Comparison of ENCODE assay signal across 13 mouse cellular contexts in the genomic region with DNA sequence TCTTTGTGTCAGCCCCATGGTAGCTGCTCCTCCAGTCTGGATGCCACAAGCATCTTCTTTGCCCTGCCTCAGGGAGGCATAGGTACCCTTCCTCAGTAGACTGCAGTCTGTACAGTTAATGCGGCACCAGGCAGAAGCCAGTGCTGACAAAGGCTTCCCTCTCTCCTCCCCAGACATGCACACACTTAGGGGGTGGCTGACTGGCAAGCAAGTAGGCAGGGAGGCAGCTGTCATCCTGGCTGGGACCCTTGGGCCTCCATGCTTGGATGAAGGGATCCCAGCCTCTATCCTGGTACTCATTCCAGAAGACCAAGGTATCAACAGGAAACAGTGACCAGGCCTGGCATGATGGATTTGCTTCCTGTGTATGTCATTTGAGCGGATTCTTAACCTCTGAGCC. TPM values are rescaled to one million over a fixed set of nuclear protein-coding genes. Genes with fewer than 3 reads are reported as not detected.
DNase-seq lines count a peak whose midpoint lies in the region; ATAC-seq and TF ChIP-seq lines count a peak whose summit lies in the region.
"Had no signal": no experiment of that assay in that cellular context is flagged by ENCODE, and none has a peak within 500 bp of the region (broad histone marks: within the 10 kb centered on the region; RNA-seq: fewer than 3 reads in every experiment).

No protein-coding gene starts in this region.

- H3K9me3 ChIP-seq in hindbrain, embryonic 10.5 days, result no peaks in the 10 kb centered on the region
- no peaks in the 10 kb centered on the region for H3K9me3 ChIP-seq in hindbrain, embryonic 12.5 days (replicated peaks)
- no peaks in the 10 kb centered on the region for H3K9me3 ChIP-seq in embryonic facial prominence, embryonic 11.5 days (replicated peaks; ENCODE audit: control insufficient read depth, low read length)
- no peaks in the 10 kb centered on the region for H3K9me3 ChIP-seq in limb, embryonic 15.5 days
- H3K9me3 ChIP-seq: kidney, embryonic 15.5 days; neural tube, embryonic 12.5 days had no signal

- H3K9ac ChIP-seq in hindbrain, embryonic 12.5 days, result no peak overlapping the region
- no peak overlapping the region for H3K9ac ChIP-seq in embryonic facial prominence, embryonic 11.5 days (replicated peaks; ENCODE audit: low read length)
- no peak overlapping the region for H3K9ac ChIP-seq in limb, embryonic 15.5 days
- H3K9ac ChIP-seq: kidney, embryonic 15.5 days; neural tube, embryonic 12.5 days had no signal

- no peak overlapping the region for H3K4me3 ChIP-seq in hindbrain, embryonic 10.5 days
- H3K4me3 ChIP-seq in hindbrain, embryonic 12.5 days, result no peak overlapping the region
- no peak overlapping the region for H3K4me3 ChIP-seq in embryonic facial prominence, embryonic 11.5 days (ENCODE audit: low read depth, low read length)
- H3K4me3 ChIP-seq in limb, embryonic 15.5 days, result no peak overlapping the region
- H3K4me3 ChIP-seq: kidney, embryonic 15.5 days; left cerebral cortex, adult 2 months; neural tube, embryonic 12.5 days had no signal

- no peak for ATAC-seq in hindbrain, embryonic 12.5 days (ENCODE audit: low FRiP score)
- ATAC-seq in embryonic facial prominence, embryonic 11.5 days (replicated peaks; ENCODE audit: insufficient number of reproducible peaks, low FRiP score, low TSS enrichment, low read depth), result no peak
- ATAC-seq in limb, embryonic 15.5 days (ENCODE audit: insufficient number of reproducible peaks, low FRiP score, low TSS enrichment, low read depth), result no peak

- no peak for TF ChIP-seq CTCF in brain, embryonic 14.5 days (IDR thresholded peaks at IDR 0.05; ENCODE audit: borderline replicate concordance, extremely low read depth, insufficient read depth, insufficient read length)

- WGBS in hindbrain, embryonic 10.5 days, result 76% methylated on average over 2 of the region's 2 CpGs
- 77% methylated on average over 2 of the region's 2 CpGs for WGBS in hindbrain, embryonic 12.5 days
- 49% methylated on average over 2 of the region's 2 CpGs for WGBS in embryonic facial prominence, embryonic 11.5 days
- 85% methylated on average over 2 of the region's 2 CpGs for WGBS in limb, embryonic 15.5 days

- H3K27ac ChIP-seq in hindbrain, embryonic 10.5 days, result peak overlapping the region; percentile 46
- no peak overlapping the region for H3K27ac ChIP-seq in hindbrain, embryonic 12.5 days
- peak overlapping the region; percentile 35 for H3K27ac ChIP-seq in embryonic facial prominence, embryonic 11.5 days (replicated peaks; ENCODE audit: low read depth, low read length)
- H3K27ac ChIP-seq in limb, embryonic 15.5 days, result peak overlapping the region; percentile 3; the same call in 1 of the 2 replicates
- H3K27ac ChIP-seq: left cerebral cortex, adult 2 months; neural tube, embryonic 12.5 days had no signal

- DNase-seq in hindbrain, embryonic 10.5 days (ENCODE audit: low spot score), result no peak
- peak; percentile 29 for DNase-seq in brain, embryonic 14.5 days (ENCODE audit: low read depth)
- no peak for DNase-seq in embryonic facial prominence, embryonic 11.5 days (ENCODE audit: low spot score)
- no peak for DNase-seq in layer of hippocampus, postnatal 25 days (ENCODE audit: extremely low spot score in 1 of 2, low spot score in 1 of 2)
- no peak for DNase-seq in thymus, postnatal 14 days
- DNase-seq: cerebellum, adult 9-10 months; gastrocnemius, postnatal 25 days; lung, postnatal 4 days had no signal

- H3K36me3 ChIP-seq in hindbrain, embryonic 10.5 days, result no peaks in the 10 kb centered on the region
- no peaks in the 10 kb centered on the region for H3K36me3 ChIP-seq in hindbrain, embryonic 12.5 days
- H3K36me3 ChIP-seq in embryonic facial prominence, embryonic 11.5 days (replicated peaks; ENCODE audit: control insufficient read depth, insufficient read depth, low read depth, low read length), result no peaks in the 10 kb centered on the region
- H3K36me3 ChIP-seq in limb, embryonic 15.5 days, result no peaks in the 10 kb centered on the region
- H3K36me3 ChIP-seq: kidney, embryonic 15.5 days; neural tube, embryonic 12.5 days had no signal

- H3K27me3 ChIP-seq in hindbrain, embryonic 10.5 days (ENCODE audit: insufficient read depth, poor library complexity, severe bottlenecking), result no peaks in the 10 kb centered on the region
- H3K27me3 ChIP-seq in hindbrain, embryonic 12.5 days, result no peaks in the 10 kb centered on the region
- no peaks in the 10 kb centered on the region for H3K27me3 ChIP-seq in embryonic facial prominence, embryonic 11.5 days (ENCODE audit: control insufficient read depth, insufficient read depth, low read length)
- H3K27me3 ChIP-seq in limb, embryonic 15.5 days, result no peaks in the 10 kb centered on the region
- H3K27me3 ChIP-seq: kidney, embryonic 15.5 days; neural tube, embryonic 12.5 days had no signal

- peaks cover 65% of the 10 kb centered on the region for H3K4me1 ChIP-seq in hindbrain, embryonic 10.5 days (replicated peaks)
- peaks cover 61% of the 10 kb centered on the region for H3K4me1 ChIP-seq in hindbrain, embryonic 12.5 days
- H3K4me1 ChIP-seq in embryonic facial prominence, embryonic 11.5 days (ENCODE audit: control insufficient read depth, insufficient read depth, low read length), result peaks cover 5% of the 10 kb centered on the region
- peaks cover 51% of the 10 kb centered on the region for H3K4me1 ChIP-seq in limb, embryonic 15.5 days

- H3K4me2 ChIP-seq in hindbrain, embryonic 12.5 days (replicated peaks), result no peak overlapping the region
- no peak overlapping the region for H3K4me2 ChIP-seq in embryonic facial prominence, embryonic 11.5 days (ENCODE audit: low read depth, low read length)
- no peak overlapping the region for H3K4me2 ChIP-seq in limb, embryonic 15.5 days
- H3K4me2 ChIP-seq: kidney, embryonic 15.5 days; neural tube, embryonic 12.5 days had no signal

- TF ChIP-seq POLR2A in brain, embryonic 14.5 days (IDR thresholded peaks at IDR 0.05; ENCODE audit: borderline replicate concordance, extremely low read depth, insufficient read depth, insufficient read length, poor library complexity, severe bottlenecking), result no peak

RNA-seq across cellular contexts. Expression of a gene that starts 26.6 kb away (rescaled TPM):
- 8.0 and 8.6 TPM in 2 replicates for polyA plus RNA-seq in hindbrain, embryonic 10.5 days (2016; fragmentation: Nextera tagmentation; extraction: Ambion mirVana)
- polyA plus RNA-seq in hindbrain, embryonic 12.5 days (2016; fragmentation: Nextera tagmentation; extraction: Ambion mirVana), result 8.4 and 9.5 TPM in 2 replicates
- 23.4 and 33.1 TPM in 2 replicates for polyA plus RNA-seq in brain, embryonic 14.5 days (2012; rRNA removed)
- polyA plus RNA-seq in embryonic facial prominence, embryonic 11.5 days (2014; fragmentation: Nextera tagmentation; extraction: Ambion mirVana), result 4.7 and 5.6 TPM in 2 replicates
- 10.1 and 10.9 TPM in 2 replicates for polyA plus RNA-seq in limb, embryonic 15.5 days (2015; fragmentation: Nextera tagmentation; extraction: Ambion mirVana)
- 10 to 100 TPM; 59.6 to 62.8 TPM for total RNA-seq in layer of hippocampus, postnatal 25 days (2021)

RNA-seq across cellular contexts. Expression of a gene that starts 42.8 kb away (rescaled TPM):
- polyA plus RNA-seq in hindbrain, embryonic 10.5 days (2016; fragmentation: Nextera tagmentation; extraction: Ambion mirVana), result 19.5 and 22.0 TPM in 2 replicates
- polyA plus RNA-seq in hindbrain, embryonic 12.5 days (2016; fragmentation: Nextera tagmentation; extraction: Ambion mirVana), result 25.5 and 27.8 TPM in 2 replicates
- polyA plus RNA-seq in brain, embryonic 14.5 days (2012; rRNA removed), result 38.6 and 49.6 TPM in 2 replicates
- polyA plus RNA-seq in embryonic facial prominence, embryonic 11.5 days (2014; fragmentation: Nextera tagmentation; extraction: Ambion mirVana), result 16.7 and 18.7 TPM in 2 replicates
- polyA plus RNA-seq in limb, embryonic 15.5 days (2015; fragmentation: Nextera tagmentation; extraction: Ambion mirVana), result 13.9 TPM in 2 replicates
- 10 to 100 TPM; 84.4 to 85.8 TPM for total RNA-seq in layer of hippocampus, postnatal 25 days (2021)
